Mouse (Mus musculus): Measurements from ENCODE around the gene Dctn2. TPM values are rescaled to one million over a fixed set of nuclear protein-coding genes. Genes with fewer than 3 reads are reported as not detected.

The Dctn2 gene
- total and polyA plus RNA-seq, 3 experiments: 240 to 297 TPM; not detected in 1

DNA sequence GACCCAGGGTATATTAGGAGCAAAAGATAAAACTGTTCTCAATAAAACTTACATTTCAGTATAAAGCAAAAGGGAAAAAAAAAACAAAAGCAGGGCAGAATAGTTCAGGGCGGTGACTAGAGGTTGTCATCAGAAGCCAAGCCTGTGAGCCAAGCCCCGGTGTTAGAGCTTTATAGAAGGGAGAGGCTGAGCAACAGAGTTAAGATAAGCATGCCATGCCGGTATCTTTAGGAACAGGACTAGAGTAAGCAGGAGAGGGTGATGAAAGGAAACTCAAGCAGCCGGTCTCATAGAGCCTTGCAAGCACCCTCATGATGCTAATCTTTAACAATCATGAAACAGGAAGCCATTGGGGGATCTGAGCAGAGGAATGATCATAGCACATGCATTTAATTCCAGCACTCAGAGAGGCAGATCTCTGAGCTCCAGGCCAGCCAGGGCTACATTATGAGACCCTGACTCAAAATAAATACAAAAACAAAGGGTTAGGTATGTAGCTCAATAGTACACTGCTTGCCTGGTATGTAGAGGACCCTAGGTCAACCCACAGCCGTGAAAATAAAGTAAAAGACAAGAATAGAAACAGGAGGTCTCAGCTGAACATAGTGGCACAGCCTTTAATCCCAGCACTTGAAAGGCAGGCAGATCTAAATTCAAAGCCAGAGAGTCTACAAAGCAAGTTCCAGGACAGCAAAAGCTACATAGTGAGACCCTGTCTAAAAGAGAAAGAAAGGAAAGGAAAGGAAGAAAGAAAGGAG, 25.9 kb downstream of the Dctn2 start (continued):
- peak; percentile 90 for TF ChIP-seq ZMIZ1 (IDR thresholded peaks at IDR 0.05; ENCODE audit: low read depth, low read length)
- TF ChIP-seq BHLHE40 (IDR thresholded peaks at IDR 0.05; ENCODE audit: borderline replicate concordance, low read depth, low read length): no peak
- TF ChIP-seq RCOR1 (IDR thresholded peaks at IDR 0.05; ENCODE audit: low read depth, low read length): peak; percentile 14; the same call in 1 of the 2 replicates

- peaks cover 43% of the 10 kb centered on the region for H3K79me2 ChIP-seq (ENCODE audit: control insufficient read depth, insufficient read depth, low read length, poor library complexity)
- peak overlapping the region; percentile 30 to 55 for H3K4me3 ChIP-seq (ENCODE audit: control insufficient read depth in 1 of 2, insufficient read depth in 1 of 2, low read depth in 2 of 2, low read length in 2 of 2)
- H3K27me3 ChIP-seq (ENCODE audit: control insufficient read depth in 1 of 2, insufficient read depth in 2 of 2, low read length in 2 of 2): no peaks in the 10 kb centered on the region
- no peak for TF ChIP-seq MAZ (IDR thresholded peaks at IDR 0.05; ENCODE audit: low read depth, low read length)
- 0 out of 2 replicates have a peak, but pooled peaks have one; percentile 7 for TF ChIP-seq SIN3A (IDR thresholded peaks at IDR 0.05; ENCODE audit: low read length)
- no peak; the same call in 1 of the 2 replicates for TF ChIP-seq CHD1 (IDR thresholded peaks at IDR 0.05; ENCODE audit: low read depth, low read length)
- TF ChIP-seq POLR2A (IDR thresholded peaks at IDR 0.05; ENCODE audit: control insufficient read depth in 1 of 2, insufficient read depth in 1 of 2, low read depth in 1 of 2, low read length in 2 of 2, poor library complexity in 1 of 2): peak in 1 of 2 experiments; percentile 13; a peak in 1 of 4 replicates
- TF ChIP-seq SMC3 (IDR thresholded peaks at IDR 0.05; ENCODE audit: low read depth, low read length): 0 out of 2 replicates have a peak, but pooled peaks have one; percentile 9
- 0 out of 2 replicates have a peak, but pooled peaks have one; percentile 11 for TF ChIP-seq MXI1 (IDR thresholded peaks at IDR 0.05; ENCODE audit: low read depth, low read length)
- TF ChIP-seq MYB (IDR thresholded peaks at IDR 0.05; ENCODE audit: low read depth, low read length): peak; percentile 33; the same call in 1 of the 2 replicates
- no peaks in the 10 kb centered on the region for H3K9me3 ChIP-seq (replicated peaks; ENCODE audit: insufficient read depth, low read length)
- H3K36me3 ChIP-seq (ENCODE audit: control insufficient read depth in 1 of 2, insufficient read depth in 2 of 2, low read length in 2 of 2): peaks cover 18% of the 10 kb centered on the region in 2 experiments
- H3K27ac ChIP-seq (ENCODE audit: control insufficient read depth, low read depth, low read length): peak overlapping the region; percentile 97
- peaks cover 0 to 20% of the 10 kb centered on the region in 2 experiments; a peak in 2 of 4 replicates for H3K4me1 ChIP-seq (ENCODE audit: control insufficient read depth in 1 of 2, insufficient read depth in 2 of 2, low read length in 2 of 2)
- H3K9ac ChIP-seq (ENCODE audit: control insufficient read depth, low read depth, low read length, poor library complexity, severe bottlenecking): peak overlapping the region; percentile 92
- DNase-seq (ENCODE audit: low read depth, low spot score): no peak
Observed at GRCm38 (mm10) chr10:127292987-127293538, 26.9 kb downstream of the Dctn2 start.

GRCm38 (mm10) chr10:127293590-127294113, 27.5 kb downstream of the Dctn2 start:
- Histone ChIP-seq H3K79me2 (ENCODE audit: control insufficient read depth, insufficient read depth, low read length, poor library complexity) (peaks cover 37% of the 10 kb centered on the region), H3K36me3 (ENCODE audit: control insufficient read depth in 1 of 2, insufficient read depth in 2 of 2, low read length in 2 of 2) (peaks cover 18% of the 10 kb centered on the region in 2 experiments), H3K4me3 (ENCODE audit: control insufficient read depth in 1 of 2, insufficient read depth in 1 of 2, low read depth in 2 of 2, low read length in 2 of 2) (peak overlapping the region; percentile 10 to 30; a peak in 2 of 4 replicates), H3K9me3 (replicated peaks; ENCODE audit: insufficient read depth, low read length) (no peaks in the 10 kb centered on the region), H3K9ac (ENCODE audit: control insufficient read depth, low read depth, low read length, poor library complexity, severe bottlenecking) (peak overlapping the region; percentile 92), H3K27ac (ENCODE audit: control insufficient read depth, low read depth, low read length) (peak overlapping the region; percentile 97), H3K27me3 (ENCODE audit: control insufficient read depth in 1 of 2, insufficient read depth in 2 of 2, low read length in 2 of 2) (no peaks in the 10 kb centered on the region), H3K4me1 (ENCODE audit: control insufficient read depth in 1 of 2, insufficient read depth in 2 of 2, low read length in 2 of 2) (peaks cover 0 to 20% of the 10 kb centered on the region in 2 experiments; a peak in 2 of 4 replicates)
- TF ChIP-seq ZMIZ1 (IDR thresholded peaks at IDR 0.05; ENCODE audit: low read depth, low read length) (peak; percentile 87; the same call in 1 of the 2 replicates), ELF1 (IDR thresholded peaks at IDR 0.05; ENCODE audit: low read depth, low read length) (no peak), NRF1 (IDR thresholded peaks at IDR 0.05; ENCODE audit: insufficient read depth, low read depth, low read length, poor library complexity, severe bottlenecking) (no peak), TAL1 (IDR thresholded peaks at IDR 0.05; ENCODE audit: low read length) (no peak), BHLHE40 (IDR thresholded peaks at IDR 0.05; ENCODE audit: borderline replicate concordance, low read depth, low read length) (0 out of 2 replicates have a peak, but pooled peaks have one; percentile 10), POLR2AphosphoS2 (IDR thresholded peaks at IDR 0.05; ENCODE audit: low read length) (peak; percentile 46), MEF2A (IDR thresholded peaks at IDR 0.05; ENCODE audit: extremely low read depth, insufficient replicate concordance, low read depth, low read length, poor library complexity, severe bottlenecking) (no peak), MYB (IDR thresholded peaks at IDR 0.05; ENCODE audit: low read depth, low read length) (0 out of 2 replicates have a peak, but pooled peaks have one; percentile 30), CHD1 (IDR thresholded peaks at IDR 0.05; ENCODE audit: low read depth, low read length) (peak; percentile 44; the same call in 1 of the 2 replicates), E2F4 (IDR thresholded peaks at IDR 0.05; ENCODE audit: borderline replicate concordance, low read depth, low read length) (no peak), MYC (IDR thresholded peaks at IDR 0.05; ENCODE audit: low read depth, low read length) (no peak), NELFE (IDR thresholded peaks at IDR 0.05; ENCODE audit: low read depth, low read length) (peak; percentile 22; the same call in 1 of the 2 replicates)
- DNase-seq (ENCODE audit: low read depth, low spot score): no peak

All from MEL (cell line).